ENCODE assay signal across 8 mouse cellular contexts in the genomic region with DNA sequence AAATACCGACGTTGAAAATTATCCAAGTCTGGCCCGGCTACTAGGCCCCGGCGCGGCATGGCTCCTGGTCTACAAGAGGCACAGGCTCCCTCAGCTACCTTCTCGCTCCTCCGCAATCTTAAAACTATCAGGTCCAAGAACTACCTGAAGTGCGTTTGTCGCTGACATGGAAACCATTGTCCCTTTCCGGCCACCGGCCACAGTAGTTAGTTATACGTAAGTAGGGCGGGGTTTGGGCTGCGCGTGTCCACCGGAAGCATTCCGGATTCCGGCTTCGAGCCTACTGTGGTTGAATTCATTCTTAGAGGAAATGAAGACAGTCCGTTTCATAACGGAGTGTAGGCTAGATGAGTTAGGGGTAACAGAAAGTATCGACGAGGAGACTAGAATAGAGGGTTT. TPM values are rescaled to one million over a fixed set of nuclear protein-coding genes. Genes with fewer than 3 reads are reported as not detected.
DNase-seq lines count a peak whose midpoint lies in the region; ATAC-seq and TF ChIP-seq lines count a peak whose summit lies in the region.
"Not testable (repeated sequence)": the region's sequence is repeated elsewhere in the genome, so short reads cannot be mapped to it uniquely, and the experiment has no call there.

Gene Naa38 (plus strand): TSS at position 253 of the 399 bp plus-strand sequence.
Gene Cyb5d1 (minus strand): TSS at position 397 of the 399 bp plus-strand sequence.

- peak; percentile 45; the same call in 1 of the 2 replicates for TF ChIP-seq POLR2A in cortical plate, adult 2 months (IDR thresholded peaks at IDR 0.05; ENCODE audit: extremely low read depth, insufficient read depth, low read length)

- TF ChIP-seq CTCF in cortical plate, adult 2 months (IDR thresholded peaks at IDR 0.05; ENCODE audit: extremely low read depth, insufficient read depth, low read length): not testable (repeated sequence)

- intact Hi-C loops in gastrocnemius, postnatal 14 days (cut with DNase I; ENCODE audit: low total_unique reads); left cerebral cortex, postnatal 10 days (cut with DNase I): not testable (repeated sequence)

- peak; percentile 68 for ATAC-seq in inflammation-experienced regulatory T-cells, adult 6 months
- peak; percentile 63 for ATAC-seq in megakaryocyte progenitor cell, adult 5-6 weeks (replicated peaks; ENCODE audit: poor library complexity)

- H3K27ac ChIP-seq in cortical plate, adult 2 months (ENCODE audit: insufficient read depth, low read length): peak within 1 kb of the TSS; percentile 95

- H3K4me1 ChIP-seq in cortical plate, adult 2 months (ENCODE audit: control insufficient read depth, insufficient read depth, low read length): not testable (repeated sequence)

- H3K4me3 ChIP-seq in cortical plate, adult 2 months (ENCODE audit: insufficient read depth, low read length): peak within 1 kb of the TSS; percentile 85

- peak; percentile 93 for DNase-seq in ZHBTc4 (ENCODE audit: low read depth, low spot score)
- peak; percentile 87 for DNase-seq in gastrocnemius, postnatal 14 days
- DNase-seq in left cerebral cortex, postnatal 10 days (ENCODE audit: extremely low spot score in 1 of 2, low spot score in 2 of 2): peak; percentile 88 to 91
- DNase-seq in right cerebral cortex, postnatal 10 days (ENCODE audit: low spot score in 2 of 2): peak; percentile 93 to 95
- peak; percentile 91 for DNase-seq in urinary bladder, postnatal 14 days (ENCODE audit: low spot score)

RNA-seq across cellular contexts. Expression of gene Naa38, which starts in this region (rescaled TPM):
- 215 and 222 TPM in 2 replicates for polyA plus RNA-seq in cortical plate, adult 2 months (2012; rRNA removed)
- total RNA-seq in gastrocnemius, postnatal 14 days (2021): 10 to 100 TPM; 79.5 to 87.9 TPM
- polyA plus RNA-seq in inflammation-experienced regulatory T-cells, adult 6 months (2017; shearing (Covaris generic)): 100 to 1,000 TPM; 108 to 130 (median 112) TPM
- total RNA-seq in left cerebral cortex, postnatal 10 days (2021): 10 to 100 TPM; 84.2 to 85.7 TPM
- 114 and 125 TPM in 2 replicates for total RNA-seq in megakaryocyte progenitor cell, adult 5-6 weeks (2015)
- total RNA-seq in megakaryocyte progenitor cell, adult 5-6 weeks (2017): 146 and 205 TPM in 2 replicates

RNA-seq across cellular contexts. Expression of gene Cyb5d1, which starts in this region (rescaled TPM):
- 34.3 and 35.6 TPM in 2 replicates for polyA plus RNA-seq in cortical plate, adult 2 months (2012; rRNA removed)
- total RNA-seq in gastrocnemius, postnatal 14 days (2021): 10 to 100 TPM; 19.0 to 20.7 TPM
- 10 to 100 TPM; 13.9 to 20.0 (median 18.4) TPM for polyA plus RNA-seq in inflammation-experienced regulatory T-cells, adult 6 months (2017; shearing (Covaris generic))
- 10 to 100 TPM; 37.9 to 39.8 TPM for total RNA-seq in left cerebral cortex, postnatal 10 days (2021)
- 15.4 and 16.6 TPM in 2 replicates for total RNA-seq in megakaryocyte progenitor cell, adult 5-6 weeks (2015)
- total RNA-seq in megakaryocyte progenitor cell, adult 5-6 weeks (2017): 34.2 and 50.3 TPM in 2 replicates

Comparison
In these comparisons a context has a peak if more than half of its experiments do, and no peak if none do; other contexts are left out.
1. Peak in every context shown above with its lines: DNase-seq, ATAC-seq, H3K4me3 ChIP-seq and H3K27ac ChIP-seq.